Mouse (Mus musculus) midbrain, postnatal 0 days (tissue): Measurements from ENCODE around the gene Kif19a. TPM values are rescaled to one million over a fixed set of nuclear protein-coding genes. Genes with fewer than 3 reads are reported as not detected.

Experiments used
- ATAC-seq: fragments of 200-750 bp; cut with Nextera tagmentation; 2 replicates; pipeline ENCODE4 v1.8.0; 2017; ENCODE audit warnings: moderate number of reproducible peaks, mild to moderate bottlenecking, moderate TSS enrichment, moderate library complexity; ENCODE audit not compliant: low FRiP score
- DNase-seq: peaks from one replicate; pipeline ENCODE4 v3.0.0-alpha.2; 2015; ENCODE audit warnings: low spot score
- H3K27ac ChIP-seq: fragments of 300-500 bp; sonication (generic); 2 replicates; pipeline ENCODE4 v1.5.1; 2014; ENCODE audit warnings: low read depth, mild to moderate bottlenecking, low read length, mixed read lengths
- H3K27me3 ChIP-seq: fragments of 300-500 bp; sonication (generic); 2 replicates; pipeline ENCODE4 v1.6.1; 2014; ENCODE audit warnings: low read length, control low read depth, mixed read lengths; ENCODE audit not compliant: insufficient read depth
- H3K36me3 ChIP-seq: fragments of 300-500 bp; sonication (generic); 2 replicates; pipeline ENCODE4 v1.6.1; 2014; ENCODE audit warnings: low read length, control low read depth, mixed read lengths; ENCODE audit not compliant: insufficient read depth
- H3K4me1 ChIP-seq: fragments of 300-500 bp; sonication (generic); 2 replicates; pipeline ENCODE4 v1.6.1; 2014; ENCODE audit warnings: mild to moderate bottlenecking, control low read depth, antibody characterized with exemption, low read length, mixed read lengths; ENCODE audit not compliant: insufficient read depth
- H3K4me2 ChIP-seq: fragments of 300-500 bp; sonication (generic); 2 replicates; pipeline ENCODE4 v1.6.1; 2014; ENCODE audit warnings: low read depth, mild to moderate bottlenecking, low read length, mixed read lengths; ENCODE audit not compliant: poor library complexity, severe bottlenecking
- H3K4me3 ChIP-seq: fragments of 300-500 bp; sonication (generic); 2 replicates; pipeline ENCODE4 v1.5.1; 2014; ENCODE audit warnings: low read depth, mild to moderate bottlenecking, low read length, moderate library complexity
- H3K9ac ChIP-seq: fragments of 300-500 bp; sonication (generic); replicated peaks from 2 replicates; pipeline ENCODE4 v1.6.1; 2014; ENCODE audit warnings: mild to moderate bottlenecking, low read length, moderate library complexity, mixed read lengths; ENCODE audit not compliant: poor library complexity, severe bottlenecking
- H3K9me3 ChIP-seq: fragments of 300-500 bp; sonication (generic); 2 replicates; pipeline ENCODE4 v1.6.1; 2016; ENCODE audit warnings: low read length, control low read depth
- CTCF ChIP-seq: IDR thresholded peaks from 2 replicates; pipeline ENCODE4 v1.5.1; 2016; ENCODE audit warnings: antibody characterized with exemption, mild to moderate bottlenecking
- WGBS: fragments of 180-500 bp; shearing (Covaris S2); extraction: QIAGEN DNeasy Blood & Tissue Kit; methylation state at CpG from one replicate; pipeline ENCODE4 v1.1.7; 2014; 5-methylcytosine and 5-hydroxymethylcytosine counted together
- polyA plus RNA-seq: library from polyadenylated mRNA; unstranded; fragments of >200 nt; fragmentation: Nextera tagmentation; extraction: Ambion mirVana; gene quantifications from 2 replicates; pipeline ENCODE4 v1.2.1, GENCODE M21; 2015
- total RNA-seq: library from RNA; depleted of rRNA; stranded (reverse); fragments of >200 nt; gene quantifications from 2 replicates; pipeline ENCODE4 v1.2.3, GENCODE M21; 2014

Gene Kif19a
- total and polyA plus RNA-seq, 2 experiments from 2014 or later: 1.3 to 5.3 TPM

DNA sequence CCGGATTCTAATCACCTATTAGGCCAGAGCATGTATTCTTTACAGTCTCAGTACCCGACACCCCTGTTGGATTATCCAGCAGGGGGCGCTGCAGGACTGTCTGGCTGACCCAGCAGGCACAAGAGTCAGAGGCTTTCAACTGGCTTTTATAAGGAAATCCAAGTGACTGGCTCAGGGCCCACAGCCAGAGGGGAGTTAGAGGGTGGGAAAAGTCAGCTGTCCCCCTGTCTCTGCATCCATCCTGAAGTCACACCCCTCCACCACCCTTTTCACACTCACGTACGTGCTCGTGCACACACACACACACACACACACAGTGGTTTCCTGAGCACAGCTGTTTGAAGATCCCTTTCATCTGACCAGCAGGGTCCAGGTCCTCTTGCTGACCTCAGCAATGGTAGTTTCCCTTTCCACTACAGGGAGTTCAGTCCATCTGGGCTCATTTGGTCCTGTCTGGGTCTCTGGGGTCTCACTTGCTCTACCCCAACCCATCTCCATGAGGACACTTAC, 47.6 kb downstream of the Kif19a start:
- Histone ChIP-seq H3K9ac (no peak overlapping the region), H3K27ac (no peak overlapping the region), H3K4me3 (no peak overlapping the region), H3K9me3 (no peaks in the 10 kb centered on the region), H3K4me1 (no peaks in the 10 kb centered on the region), H3K27me3 (no peaks in the 10 kb centered on the region), H3K4me2 (no peak overlapping the region), H3K36me3 (no peaks in the 10 kb centered on the region)
- WGBS: 13% methylated on average over 6 of the region's 6 CpGs
- DNase-seq (peak; percentile 88), ATAC-seq (peak; percentile 23; the same call in 1 of the 2 replicates)
- peak; percentile 87 for TF ChIP-seq CTCF

DNA sequence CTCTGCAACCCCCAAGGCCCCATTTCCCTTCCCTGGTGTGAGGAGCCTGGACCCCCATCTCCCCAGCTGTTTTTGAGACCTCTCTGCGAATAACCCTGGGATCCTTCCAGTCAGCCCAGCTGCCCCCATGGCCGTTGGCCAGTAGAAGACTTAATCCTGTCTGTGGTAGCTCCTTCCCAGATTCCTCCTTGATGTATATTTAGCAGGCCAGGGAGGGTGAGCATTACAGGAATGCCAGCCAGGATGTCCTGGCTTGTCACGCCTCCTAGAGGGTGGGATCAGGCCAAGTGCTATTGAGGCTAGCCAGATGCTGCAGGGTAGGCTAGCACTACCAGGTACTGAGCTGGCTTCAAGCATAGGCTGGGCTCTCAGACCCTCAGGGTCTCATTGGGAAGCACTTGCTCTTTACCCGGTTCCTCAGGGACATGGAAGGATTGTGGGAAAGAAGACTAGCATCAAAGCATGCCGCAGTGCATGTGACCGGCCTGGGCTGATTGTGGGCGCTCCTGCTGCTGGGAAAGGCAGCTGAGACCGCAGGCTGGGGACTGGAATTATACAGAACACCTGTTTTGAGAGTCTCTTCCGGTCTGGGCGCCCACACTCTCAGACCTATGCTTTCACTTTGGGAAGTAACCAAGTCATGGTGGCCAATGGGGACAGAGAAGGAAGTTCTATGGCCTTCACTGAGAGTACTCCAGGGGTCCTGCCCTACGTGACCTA, 49.8 kb downstream of the Kif19a start:
- no peak for TF ChIP-seq CTCF
- Histone ChIP-seq H3K9me3 (no peaks in the 10 kb centered on the region), H3K4me3 (no peak overlapping the region), H3K27ac (no peak overlapping the region), H3K36me3 (no peaks in the 10 kb centered on the region), H3K9ac (no peak overlapping the region), H3K4me2 (no peak overlapping the region), H3K4me1 (no peaks in the 10 kb centered on the region), H3K27me3 (no peaks in the 10 kb centered on the region)
- ATAC-seq: no peak
- no peak for DNase-seq
- 76% methylated on average over 11 of the region's 11 CpGs for WGBS

DNA sequence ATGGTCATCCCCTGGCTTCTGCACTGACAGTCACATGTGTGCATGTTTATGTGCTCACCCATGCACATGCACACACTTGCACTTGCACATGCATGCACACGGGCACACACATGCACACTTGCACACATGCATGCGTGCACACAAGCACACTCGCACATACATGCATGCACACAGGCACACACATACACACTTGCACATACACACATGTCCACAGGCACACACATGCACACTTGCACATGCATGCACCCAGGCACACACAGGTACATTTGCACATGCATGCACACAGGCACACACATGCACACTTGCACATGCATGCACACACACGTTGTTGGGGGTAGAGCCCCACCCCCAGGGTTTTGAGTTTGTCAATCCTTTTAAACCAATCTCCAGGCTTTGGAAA, 51.7 kb downstream of the Kif19a start:
- Histone ChIP-seq H3K4me2 (no peak overlapping the region), H3K4me3 (no peak overlapping the region), H3K27me3 (no peaks in the 10 kb centered on the region), H3K9ac (no peak overlapping the region), H3K36me3 (no peaks in the 10 kb centered on the region), H3K4me1 (no peaks in the 10 kb centered on the region), H3K27ac (no peak overlapping the region), H3K9me3 (no peaks in the 10 kb centered on the region)
- no peak for DNase-seq
- TF ChIP-seq CTCF: no peak
- 94% methylated on average over 4 of the region's 4 CpGs for WGBS
- ATAC-seq: no peak

DNA sequence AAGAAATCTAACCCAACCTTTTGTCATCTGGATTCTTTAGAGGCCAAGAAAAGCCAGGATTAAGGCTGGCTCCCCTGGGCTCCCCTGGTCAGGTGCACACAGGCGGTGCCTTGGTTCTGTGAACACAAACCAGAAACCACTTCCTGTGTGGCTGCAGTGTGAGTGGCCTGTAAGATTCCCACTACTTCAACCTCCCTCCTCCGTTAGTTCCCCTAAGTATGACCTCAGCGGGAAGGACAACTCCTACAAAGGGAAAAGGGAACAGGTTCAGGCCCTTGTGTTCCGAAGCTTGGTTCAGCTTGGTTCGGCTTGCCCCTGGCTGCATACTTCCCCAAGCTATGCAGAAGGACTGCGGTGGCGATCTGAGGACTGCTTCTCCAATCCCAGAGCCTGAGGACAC, 53.0 kb downstream of the Kif19a start:
- DNase-seq (no peak), ATAC-seq (no peak)
- H3K4me1 ChIP-seq: no peaks in the 10 kb centered on the region
- TF ChIP-seq CTCF: no peak
- 96% methylated on average over 7 of the region's 7 CpGs for WGBS
- no peaks in the 10 kb centered on the region for H3K27me3 ChIP-seq
- H3K4me2 ChIP-seq: no peak overlapping the region
- no peaks in the 10 kb centered on the region for H3K9me3 ChIP-seq
- no peak overlapping the region for H3K4me3 ChIP-seq
- no peak overlapping the region for H3K9ac ChIP-seq
- no peak overlapping the region for H3K27ac ChIP-seq
- no peaks in the 10 kb centered on the region for H3K36me3 ChIP-seq

DNA sequence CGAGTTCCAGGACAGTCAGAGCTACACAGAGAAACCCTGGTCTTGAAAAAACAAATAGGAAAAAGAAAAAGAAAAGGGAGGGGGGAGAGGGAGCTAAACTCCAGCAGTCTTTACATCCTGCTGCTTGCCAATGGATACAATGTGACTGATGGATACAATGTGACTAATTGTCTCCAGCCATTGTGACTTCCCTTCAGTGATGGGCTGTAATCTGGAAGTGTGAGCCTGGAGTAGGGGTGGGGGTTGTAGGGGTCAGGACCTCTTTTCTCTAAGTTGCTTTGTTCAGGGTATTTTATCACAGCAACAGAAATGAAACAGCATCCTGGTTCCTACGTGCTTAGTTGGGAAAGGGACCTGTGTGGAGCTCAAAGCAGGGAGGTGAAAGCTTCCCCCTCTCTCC, 53.9 kb downstream of the Kif19a start:
- no peaks in the 10 kb centered on the region for H3K36me3 ChIP-seq
- no peak for ATAC-seq
- H3K27me3 ChIP-seq: no peaks in the 10 kb centered on the region
- no peak overlapping the region for H3K9ac ChIP-seq
- no peak overlapping the region for H3K4me3 ChIP-seq
- no peak for DNase-seq
- no peaks in the 10 kb centered on the region for H3K4me1 ChIP-seq
- H3K9me3 ChIP-seq: no peaks in the 10 kb centered on the region
- WGBS: 39% methylated on average over 2 of the region's 2 CpGs
- H3K4me2 ChIP-seq: no peak overlapping the region
- no peak overlapping the region for H3K27ac ChIP-seq
- TF ChIP-seq CTCF: no peak

DNA sequence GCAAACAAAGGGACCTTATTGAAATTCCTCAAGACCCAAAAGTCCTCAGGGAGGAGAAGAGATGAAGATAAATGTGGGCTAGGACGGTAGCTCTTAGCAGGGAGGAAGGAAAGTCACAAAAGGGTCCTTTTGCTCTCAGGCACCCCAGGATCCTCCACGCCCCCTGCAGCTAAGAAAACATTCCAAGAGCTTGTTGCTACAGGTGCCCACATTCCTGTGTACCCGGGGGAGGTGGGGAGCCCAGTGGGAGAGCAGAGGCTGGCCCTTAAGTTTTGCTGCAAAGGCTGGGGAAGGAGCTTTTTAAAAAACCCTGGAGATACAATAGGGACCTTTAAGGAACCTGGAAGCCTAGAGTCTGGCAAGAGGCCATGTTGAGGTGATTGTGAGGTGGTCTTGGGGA, 55.3 kb downstream of the Kif19a start:
- Histone ChIP-seq H3K4me2 (no peak overlapping the region), H3K36me3 (no peaks in the 10 kb centered on the region), H3K4me3 (no peak overlapping the region), H3K4me1 (no peaks in the 10 kb centered on the region), H3K27ac (no peak overlapping the region), H3K9me3 (no peaks in the 10 kb centered on the region), H3K27me3 (no peaks in the 10 kb centered on the region), H3K9ac (no peak overlapping the region)
- DNase-seq (no peak), ATAC-seq (no peak)
- no peak for TF ChIP-seq CTCF
- WGBS: 60% methylated on average over 3 of the region's 3 CpGs
